In the genomic region with DNA sequence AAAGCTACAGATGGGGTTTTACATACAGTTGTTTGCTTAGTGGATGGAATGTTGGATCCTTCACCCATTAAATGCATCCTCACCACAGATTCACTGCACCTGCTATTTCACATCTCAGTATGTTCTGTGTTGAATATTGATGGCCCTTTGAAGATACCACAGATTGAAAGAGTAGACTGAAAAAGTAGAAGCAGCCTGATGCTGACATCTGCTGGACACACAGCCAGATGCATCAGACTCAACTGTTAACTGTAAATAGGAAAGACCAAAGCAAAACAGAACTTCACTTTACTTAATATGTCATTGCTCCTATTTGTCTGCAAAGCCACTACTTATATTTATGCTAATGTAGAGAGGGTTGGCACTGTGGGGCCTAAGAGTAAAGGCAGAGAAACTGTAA, we compare ENCODE assay signal across 8 mouse cellular contexts.
DNase-seq lines count a peak whose midpoint lies in the region; ATAC-seq and TF ChIP-seq lines count a peak whose summit lies in the region.

No protein-coding gene starts in this region.

- no peak overlapping the region for H3K4me2 ChIP-seq in liver, postnatal 0 days (ENCODE audit: low read depth, low read length)
- no peak overlapping the region for H3K4me2 ChIP-seq in liver, embryonic 12.5 days
- H3K4me2 ChIP-seq in forebrain, postnatal 0 days (ENCODE audit: low read depth), result no peak overlapping the region

- no peaks in the 10 kb centered on the region for H3K36me3 ChIP-seq in liver, postnatal 0 days (replicated peaks; ENCODE audit: insufficient read depth, low read length)
- no peaks in the 10 kb centered on the region for H3K36me3 ChIP-seq in liver, embryonic 12.5 days
- H3K36me3 ChIP-seq in forebrain, postnatal 0 days (ENCODE audit: insufficient read depth), result no peaks in the 10 kb centered on the region

- TF ChIP-seq EP300 in liver, postnatal 0 days (IDR thresholded peaks at IDR 0.05; ENCODE audit: low read depth), result no peak

- TF ChIP-seq CTCF in liver, postnatal 0 days (IDR thresholded peaks at IDR 0.05; ENCODE audit: low read depth), result peak; percentile 47
- peak; percentile 78 for TF ChIP-seq CTCF in forebrain, postnatal 0 days (IDR thresholded peaks at IDR 0.05; ENCODE audit: low read depth)

- H3K27me3 ChIP-seq in liver, postnatal 0 days (ENCODE audit: insufficient read depth, low read length), result no peaks in the 10 kb centered on the region
- H3K27me3 ChIP-seq in liver, embryonic 12.5 days (replicated peaks), result no peaks in the 10 kb centered on the region
- no peaks in the 10 kb centered on the region for H3K27me3 ChIP-seq in forebrain, postnatal 0 days (ENCODE audit: insufficient read depth, low read length)

- H3K9ac ChIP-seq in liver, postnatal 0 days (replicated peaks), result no peak overlapping the region
- H3K9ac ChIP-seq in liver, embryonic 12.5 days, result no peak overlapping the region
- no peak overlapping the region for H3K9ac ChIP-seq in forebrain, postnatal 0 days

- no peak for DNase-seq in liver, postnatal 0 days
- DNase-seq in forebrain, postnatal 0 days, result peak; percentile 73
- peak; percentile 49 to 71 for DNase-seq in layer of hippocampus, postnatal 10 days (ENCODE audit: low spot score in 2 of 2)
- DNase-seq in retina, postnatal 7 days (ENCODE audit: low read depth, low spot score), result peak; percentile 16
- DNase-seq in spleen, adult 12 weeks (ENCODE audit: low spot score), result no peak
- no peak for DNase-seq in c-Kit-positive CD71-positive TER-119-positive erythroid progenitor cells, embryonic 14.5 days (ENCODE audit: low spot score)

- no peak overlapping the region for H3K27ac ChIP-seq in liver, postnatal 0 days (ENCODE audit: low read depth)
- no peak overlapping the region for H3K27ac ChIP-seq in liver, embryonic 12.5 days
- H3K27ac ChIP-seq in forebrain, postnatal 0 days (ENCODE audit: low read depth, low read length), result no peak overlapping the region

- no peak for ATAC-seq in liver, postnatal 0 days
- no peak for ATAC-seq in liver, embryonic 12.5 days
- ATAC-seq in cerebellum, adult (ENCODE audit: insufficient number of reproducible peaks, low FRiP score, low TSS enrichment), result peak; percentile 56; the same call in 1 of the 2 replicates
- ATAC-seq in forebrain, postnatal 0 days, result peak; percentile 76

- no peak overlapping the region for H3K4me3 ChIP-seq in liver, postnatal 0 days (ENCODE audit: low read depth, low read length)
- no peak overlapping the region for H3K4me3 ChIP-seq in liver, embryonic 12.5 days
- no peak overlapping the region for H3K4me3 ChIP-seq in forebrain, postnatal 0 days (ENCODE audit: low read depth, low read length)

- H3K9me3 ChIP-seq in liver, postnatal 0 days (ENCODE audit: low read length), result no peaks in the 10 kb centered on the region
- no peaks in the 10 kb centered on the region for H3K9me3 ChIP-seq in liver, embryonic 12.5 days (replicated peaks)
- no peaks in the 10 kb centered on the region for H3K9me3 ChIP-seq in forebrain, postnatal 0 days (ENCODE audit: low read length)

- H3K4me1 ChIP-seq in liver, postnatal 0 days (ENCODE audit: insufficient read depth), result no peaks in the 10 kb centered on the region
- no peaks in the 10 kb centered on the region for H3K4me1 ChIP-seq in liver, embryonic 12.5 days
- H3K4me1 ChIP-seq in forebrain, postnatal 0 days (ENCODE audit: insufficient read depth), result no peaks in the 10 kb centered on the region

Comparison
In these comparisons a context has a peak if more than half of its experiments do, and no peak if none do; other contexts are left out.
1. ATAC-seq: peak in cerebellum, adult (single experiment) and forebrain, postnatal 0 days (single experiment); none in liver, postnatal 0 days (single experiment) and liver, embryonic 12.5 days (single experiment).
2. DNase-seq: peak in forebrain, postnatal 0 days (single experiment), layer of hippocampus, postnatal 10 days (2 of 2) and retina, postnatal 7 days (single experiment); none in liver, postnatal 0 days (single experiment), spleen, adult 12 weeks (single experiment) and c-Kit-positive CD71-positive TER-119-positive erythroid progenitor cells, embryonic 14.5 days (single experiment).